Comparison of ENCODE assay signal across 8 mouse cellular contexts in the genomic region with DNA sequence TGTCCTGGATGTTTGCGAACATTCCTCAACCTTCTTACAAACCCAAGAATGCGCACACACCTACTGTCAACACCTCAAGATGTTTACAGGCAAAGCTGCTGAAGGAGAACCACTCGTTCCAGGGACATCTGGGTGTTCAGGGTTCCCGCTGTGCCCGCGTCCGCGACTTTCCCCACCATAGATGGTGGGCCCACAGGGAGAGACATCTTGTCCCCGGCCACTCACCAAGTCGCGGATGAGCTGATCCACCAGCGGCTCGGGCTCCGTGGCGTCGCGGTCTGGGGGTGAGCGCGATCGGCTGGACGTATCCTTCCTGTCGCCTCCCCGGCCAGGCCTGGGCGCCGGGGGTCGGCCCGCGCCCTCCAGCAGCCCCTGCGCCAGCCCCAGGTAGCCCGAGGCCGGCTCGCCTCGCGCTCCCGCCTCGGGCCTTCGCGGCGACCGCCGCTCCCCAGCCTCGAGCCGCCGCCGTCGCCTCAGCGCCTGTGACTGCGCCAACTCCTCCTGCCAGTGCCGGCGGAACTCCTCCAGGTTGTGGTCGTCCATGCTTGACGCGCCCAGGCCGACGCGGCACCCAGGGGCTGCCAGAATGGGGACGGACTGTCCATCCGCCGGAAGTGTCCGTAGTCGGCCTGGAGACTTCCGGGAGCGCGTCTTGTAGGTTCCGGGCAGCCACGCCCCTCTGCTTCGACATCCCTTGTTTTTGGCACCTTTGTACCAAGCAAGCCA. TPM values are rescaled to one million over a fixed set of nuclear protein-coding genes. Genes with fewer than 3 reads are reported as not detected.
DNase-seq lines count a peak whose midpoint lies in the region; ATAC-seq lines count a peak whose summit lies in the region.

Gene Fbxw8 (minus strand): TSS at position 626 of the 726 bp plus-strand sequence.

- ATAC-seq in megakaryocyte progenitor cell, adult 5-6 weeks (replicated peaks; ENCODE audit: poor library complexity), result peak; percentile 99

- peak; percentile 90 for DNase-seq in adipocyte (ENCODE audit: low spot score)
- peak; percentile 94 for DNase-seq in embryo, embryonic 10 days (ENCODE audit: low spot score)
- peak; percentile 91 for DNase-seq in gastrocnemius, postnatal 10 days
- DNase-seq in induced T-regulatory cell, adult 2 months (ENCODE audit: low read depth), result peak; percentile 81
- DNase-seq in left cerebral cortex, adult 9 months (ENCODE audit: low spot score in 2 of 2), result peak; percentile 46 to 86
- DNase-seq in right cerebral cortex, postnatal 14 days, result peak; percentile 90
- DNase-seq in urinary bladder, postnatal 4 days (ENCODE audit: low spot score in 2 of 2), result peak; percentile 84 to 92

RNA-seq across cellular contexts. Expression of gene Fbxw8, which starts in this region (rescaled TPM):
- total RNA-seq in gastrocnemius, postnatal 10 days (2021), result 10 to 100 TPM; 32.8 to 33.5 TPM
- 12.4 and 13.6 TPM in 2 replicates for total RNA-seq in megakaryocyte progenitor cell, adult 5-6 weeks (2015)
- 20.1 and 24.5 TPM in 2 replicates for total RNA-seq in megakaryocyte progenitor cell, adult 5-6 weeks (2017)

Comparison
In these comparisons a context has a peak if more than half of its experiments do, and no peak if none do; other contexts are left out.
1. Peak in every context shown above with its lines: DNase-seq and ATAC-seq.